Mouse (Mus musculus): Measurements from ENCODE around the gene 1700025F22Rik. TPM values are rescaled to one million over a fixed set of nuclear protein-coding genes. Genes with fewer than 3 reads are reported as not detected.

The 1700025F22Rik gene
- polyA plus RNA-seq (2017; shearing (Covaris generic)), result not detected

GRCm38 (mm10) chr19:11165172-11165571 lies at the start of gene 1700025F22Rik:
Gene 1700025F22Rik (minus strand): TSS chr19:11165320.

GRCm38 (mm10) chr19:11196546-11196945 lies 31.4 kb upstream of the 1700025F22Rik start, which contains the start of gene Ms4a13:
Gene Ms4a13 (minus strand): TSS chr19:11196737.

GRCm38 (mm10) chr19:11130776-11131175 lies 34.3 kb downstream of the 1700025F22Rik start, which contains the start of gene 1700017D01Rik:
Gene 1700017D01Rik (minus strand): TSS chr19:11130876.

Other genes with a start within 250 kb of the 1700025F22Rik start
- gene Zp1, start 244.7 kb downstream of the 1700025F22Rik start, polyA plus RNA-seq (2017; shearing (Covaris generic)), result not detected
- not detected for gene Ptgdr2, start 228.2 kb downstream of the 1700025F22Rik start, polyA plus RNA-seq (2017; shearing (Covaris generic))
- gene Ccdc86, start 216.1 kb downstream of the 1700025F22Rik start, polyA plus RNA-seq (2017; shearing (Covaris generic)), result 20.7 TPM
- not detected for gene Ms4a10, start 190.7 kb downstream of the 1700025F22Rik start, polyA plus RNA-seq (2017; shearing (Covaris generic))
- not detected for gene Ms4a15, start 172.1 kb downstream of the 1700025F22Rik start, polyA plus RNA-seq (2017; shearing (Covaris generic))
- not detected for gene Ms4a18, start 147.3 kb downstream of the 1700025F22Rik start, polyA plus RNA-seq (2017; shearing (Covaris generic))
- not detected for gene Ms4a8a, start 84.2 kb downstream of the 1700025F22Rik start, polyA plus RNA-seq (2017; shearing (Covaris generic))
- gene 1700017D01Rik, start 34.4 kb downstream of the 1700025F22Rik start, polyA plus RNA-seq (2017; shearing (Covaris generic)), result not detected
- gene Ms4a13, start 31.4 kb upstream of the 1700025F22Rik start, polyA plus RNA-seq (2017; shearing (Covaris generic)), result not detected
- gene Ms4a12, start 67.1 kb upstream of the 1700025F22Rik start, polyA plus RNA-seq (2017; shearing (Covaris generic)), result not detected
- gene Ms4a1, start 100.9 kb upstream of the 1700025F22Rik start, polyA plus RNA-seq (2017; shearing (Covaris generic)), result 1.9 TPM
- gene Ms4a5, start 118.6 kb upstream of the 1700025F22Rik start, polyA plus RNA-seq (2017; shearing (Covaris generic)), result not detected
- gene Ms4a14, start 149.1 kb upstream of the 1700025F22Rik start, polyA plus RNA-seq (2017; shearing (Covaris generic)), result not detected
- 0.83 TPM for gene Ms4a7, start 170.8 kb upstream of the 1700025F22Rik start, polyA plus RNA-seq (2017; shearing (Covaris generic))
- gene Ms4a4a, start 210.2 kb upstream of the 1700025F22Rik start, polyA plus RNA-seq (2017; shearing (Covaris generic)), result 1.5 TPM
- gene Ms4a4c, start 239.4 kb upstream of the 1700025F22Rik start, polyA plus RNA-seq (2017; shearing (Covaris generic)), result 118 TPM

Measured in activated CD4-positive, CD25-positive, alpha-beta regulatory T cell, adult 9 weeks (primary cell).